Comparison of ENCODE assay signal across 8 mouse cellular contexts in the genomic region with DNA sequence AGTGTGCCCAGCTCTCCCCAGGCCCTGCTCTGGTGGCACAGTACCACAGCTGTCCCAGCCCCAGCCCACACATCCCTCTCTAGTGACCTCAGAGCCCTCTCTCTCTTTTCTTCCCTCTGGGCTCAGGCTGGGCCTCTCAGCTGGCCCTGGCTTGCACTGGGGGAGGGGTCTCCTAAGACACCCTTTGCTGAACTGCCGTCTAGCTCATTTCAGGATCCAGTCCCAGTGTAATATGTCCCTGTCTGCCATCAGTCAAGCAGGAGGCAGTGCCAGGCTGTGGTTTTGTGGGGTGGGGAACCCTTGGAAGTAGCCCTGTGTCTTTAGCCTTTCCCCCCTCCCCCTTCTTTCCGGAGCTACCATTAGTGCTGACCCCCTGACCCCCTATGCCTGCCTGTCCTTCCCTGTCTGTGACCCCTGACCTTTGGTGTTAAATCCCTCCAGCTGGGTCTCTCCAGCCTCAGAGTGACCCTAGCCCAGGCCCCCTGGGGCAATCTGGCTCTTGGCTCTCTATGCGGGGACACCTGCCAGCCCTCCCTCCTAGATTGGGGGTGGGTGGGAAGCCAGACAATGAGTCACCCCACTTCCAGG. TPM values are rescaled to one million over a fixed set of nuclear protein-coding genes. Genes with fewer than 3 reads are reported as not detected.
A peak's percentile ranks its signal among the peaks of the same experiment; 100 is the strongest.
DNase-seq lines count a peak whose midpoint lies in the region; ATAC-seq and TF ChIP-seq lines count a peak whose summit lies in the region.

No protein-coding gene starts in this region.

- peaks cover 27% of the 10 kb centered on the region for H3K4me1 ChIP-seq in embryonic fibroblast, embryonic 13.5 days (ENCODE audit: control insufficient read depth, insufficient read depth, low read length)
- H3K4me1 ChIP-seq in limb, embryonic 11.5 days (ENCODE audit: control insufficient read depth, insufficient read depth, low read length), result peaks cover 66% of the 10 kb centered on the region
- peaks cover 39% of the 10 kb centered on the region for H3K4me1 ChIP-seq in olfactory bulb, adult 2 months (ENCODE audit: control insufficient read depth, insufficient read depth, low read length)

- TF ChIP-seq CTCF in layer of hippocampus, adult 2 months (conservative IDR thresholded peaks at IDR 0.05), result no peak
- no peak for TF ChIP-seq CTCF in embryonic fibroblast, embryonic 13.5 days (IDR thresholded peaks at IDR 0.05; ENCODE audit: borderline replicate concordance, insufficient read depth, low read length)
- TF ChIP-seq CTCF in olfactory bulb, adult 2 months (IDR thresholded peaks at IDR 0.05; ENCODE audit: insufficient read depth, low read depth, low read length), result no peak

- H3K4me2 ChIP-seq in limb, embryonic 11.5 days (ENCODE audit: low read depth, severe bottlenecking), result peak overlapping the region; percentile 99

- peak; percentile 42; the same call in 1 of the 2 replicates for TF ChIP-seq POLR2A in embryonic fibroblast, embryonic 13.5 days (IDR thresholded peaks at IDR 0.05; ENCODE audit: low read depth, low read length)
- no peak for TF ChIP-seq POLR2A in olfactory bulb, adult 2 months (IDR thresholded peaks at IDR 0.05; ENCODE audit: insufficient read depth, low read depth, low read length)

- WGBS in limb, embryonic 11.5 days, result 9% methylated on average over 3 of the region's 3 CpGs
- 29% methylated on average over 3 of the region's 3 CpGs for WGBS in olfactory bulb, adult 2 months

- no peaks in the 10 kb centered on the region for H3K36me3 ChIP-seq in limb, embryonic 11.5 days (ENCODE audit: control insufficient read depth, insufficient read depth, low read length)

- no peak for DNase-seq in layer of hippocampus, adult 2 months (ENCODE audit: low spot score in 2 of 2)
- DNase-seq in layer of hippocampus, adult 8-10 months (ENCODE audit: low spot score in 2 of 2), result no peak
- DNase-seq in limb, embryonic 11.5 days (ENCODE audit: low spot score), result no peak
- no peak for DNase-seq in layer of hippocampus, postnatal 10 days (ENCODE audit: low spot score in 2 of 2)
- no peak for DNase-seq in thymus, postnatal 14 days

- H3K27ac ChIP-seq in layer of hippocampus, adult 2 months, result peak overlapping the region; percentile 92; the same call in 1 of the 2 replicates
- peak overlapping the region; percentile 94 for H3K27ac ChIP-seq in embryonic fibroblast, embryonic 13.5 days (ENCODE audit: insufficient read depth, low read length)
- peak overlapping the region; percentile 85; the same call in 1 of the 2 replicates for H3K27ac ChIP-seq in limb, embryonic 11.5 days (replicated peaks; ENCODE audit: low read depth, low read length)
- H3K27ac ChIP-seq in olfactory bulb, adult 2 months (ENCODE audit: insufficient read depth, low read depth, low read length), result no peak overlapping the region

- peak overlapping the region; percentile 82; the same call in 1 of the 2 replicates for H3K4me3 ChIP-seq in layer of hippocampus, adult 2 months
- peak overlapping the region; percentile 94 for H3K4me3 ChIP-seq in embryonic fibroblast, embryonic 13.5 days (ENCODE audit: insufficient read depth, low read length)
- H3K4me3 ChIP-seq in limb, embryonic 11.5 days (ENCODE audit: low read depth, low read length), result peak overlapping the region; percentile 64
- H3K4me3 ChIP-seq in olfactory bulb, adult 2 months (ENCODE audit: insufficient read depth, low read depth, low read length), result peak overlapping the region; percentile 80; the same call in 1 of the 2 replicates

- H3K9me3 ChIP-seq in limb, embryonic 11.5 days (ENCODE audit: control insufficient read depth, low read length), result no peaks in the 10 kb centered on the region

- H3K27me3 ChIP-seq in limb, embryonic 11.5 days (ENCODE audit: control insufficient read depth, insufficient read depth, low read length), result no peaks in the 10 kb centered on the region

- peak overlapping the region; percentile 77 for H3K9ac ChIP-seq in limb, embryonic 11.5 days (ENCODE audit: low read length)

- no peak for ATAC-seq in limb, embryonic 11.5 days (ENCODE audit: insufficient number of reproducible peaks, low FRiP score, low TSS enrichment, low read depth)
- ATAC-seq in granulocyte monocyte progenitor cell, adult 5-6 weeks (replicated peaks; ENCODE audit: poor library complexity, severe bottlenecking), result no peak

RNA-seq across cellular contexts. Expression of a gene that starts 1.7 kb away (rescaled TPM):
- total RNA-seq in layer of hippocampus, adult 2 months (2021), result 10 to 100 TPM; 11.0 to 13.9 TPM
- total RNA-seq in layer of hippocampus, adult 8-10 months (2022), result 10 to 100 TPM; 10.9 to 18.4 (median 11.9) TPM
- polyA plus RNA-seq in embryonic fibroblast, embryonic 13.5 days (2011; ENCODE audit: insufficient read length, low read depth, missing spikeins), result 52.2 and 64.0 TPM in 2 replicates
- polyA plus RNA-seq in limb, embryonic 11.5 days (2014; fragmentation: Nextera tagmentation; extraction: Ambion mirVana), result 26.2 and 27.4 TPM in 2 replicates
- not detected in 2 replicates for polyA plus RNA-seq in olfactory bulb, adult 2 months (2012; ENCODE audit: insufficient read depth, insufficient read length, low replicate concordance, missing spikeins)
- 2.1 and 2.8 TPM in 2 replicates for total RNA-seq in granulocyte monocyte progenitor cell, adult 5-6 weeks (2014; fragmentation: Nextera tagmentation)
- total RNA-seq in granulocyte monocyte progenitor cell, adult 5-6 weeks (2017), result 0.39 TPM in 1 of 2 replicates, not detected in the other
- total RNA-seq in layer of hippocampus, postnatal 10 days (2021), result 10 to 100 TPM; 23.8 to 26.5 TPM

RNA-seq across cellular contexts. Expression of a gene that starts 28.6 kb away (rescaled TPM):
- 10 to 100 TPM; 72.3 to 75.2 TPM for total RNA-seq in layer of hippocampus, adult 2 months (2021)
- 100 to 1,000 TPM in 1 of 4 experiments, 10 to 100 TPM in 3; 81.5 to 100 (median 89.5) TPM for total RNA-seq in layer of hippocampus, adult 8-10 months (2022)
- polyA plus RNA-seq in embryonic fibroblast, embryonic 13.5 days (2011; ENCODE audit: insufficient read length, low read depth, missing spikeins), result 30.5 and 33.1 TPM in 2 replicates
- polyA plus RNA-seq in limb, embryonic 11.5 days (2014; fragmentation: Nextera tagmentation; extraction: Ambion mirVana), result 107 and 115 TPM in 2 replicates
- polyA plus RNA-seq in olfactory bulb, adult 2 months (2012; ENCODE audit: insufficient read depth, insufficient read length, low replicate concordance, missing spikeins), result not detected in 2 replicates
- total RNA-seq in granulocyte monocyte progenitor cell, adult 5-6 weeks (2014; fragmentation: Nextera tagmentation), result 42.3 and 113 TPM in 2 replicates
- 45.2 and 50.0 TPM in 2 replicates for total RNA-seq in granulocyte monocyte progenitor cell, adult 5-6 weeks (2017)
- 10 to 100 TPM; 71.0 to 77.1 TPM for total RNA-seq in layer of hippocampus, postnatal 10 days (2021)

RNA-seq across cellular contexts. Expression of a gene that starts 36.6 kb away (rescaled TPM):
- total RNA-seq in layer of hippocampus, adult 2 months (2021), result 1 to 10 TPM; 5.3 to 6.8 TPM
- 1 to 10 TPM; 5.8 to 7.4 (median 7.4) TPM for total RNA-seq in layer of hippocampus, adult 8-10 months (2022)
- polyA plus RNA-seq in embryonic fibroblast, embryonic 13.5 days (2011; ENCODE audit: insufficient read length, low read depth, missing spikeins), result 3.4 and 6.9 TPM in 2 replicates
- polyA plus RNA-seq in limb, embryonic 11.5 days (2014; fragmentation: Nextera tagmentation; extraction: Ambion mirVana), result 34.7 and 35.3 TPM in 2 replicates
- not detected in 2 replicates for polyA plus RNA-seq in olfactory bulb, adult 2 months (2012; ENCODE audit: insufficient read depth, insufficient read length, low replicate concordance, missing spikeins)
- 34.8 and 46.6 TPM in 2 replicates for total RNA-seq in granulocyte monocyte progenitor cell, adult 5-6 weeks (2014; fragmentation: Nextera tagmentation)
- total RNA-seq in granulocyte monocyte progenitor cell, adult 5-6 weeks (2017), result 36.4 and 47.6 TPM in 2 replicates
- 1 to 10 TPM; 4.2 to 4.3 TPM for total RNA-seq in layer of hippocampus, postnatal 10 days (2021)

RNA-seq across cellular contexts. Expression of a gene that starts 43.5 kb away (rescaled TPM):
- total RNA-seq in layer of hippocampus, adult 2 months (2021), result 1 to 10 TPM; 5.7 to 6.2 TPM
- total RNA-seq in layer of hippocampus, adult 8-10 months (2022), result 10 to 100 TPM in 1 of 4 experiments, 1 to 10 TPM in 3; 4.8 to 10.2 (median 6.7) TPM
- 72.1 and 79.5 TPM in 2 replicates for polyA plus RNA-seq in embryonic fibroblast, embryonic 13.5 days (2011; ENCODE audit: insufficient read length, low read depth, missing spikeins)
- 20.2 and 22.3 TPM in 2 replicates for polyA plus RNA-seq in limb, embryonic 11.5 days (2014; fragmentation: Nextera tagmentation; extraction: Ambion mirVana)
- polyA plus RNA-seq in olfactory bulb, adult 2 months (2012; ENCODE audit: insufficient read depth, insufficient read length, low replicate concordance, missing spikeins), result not detected in 2 replicates
- total RNA-seq in granulocyte monocyte progenitor cell, adult 5-6 weeks (2014; fragmentation: Nextera tagmentation), result not detected in 2 replicates
- 0.67 TPM in 1 of 2 replicates, not detected in the other for total RNA-seq in granulocyte monocyte progenitor cell, adult 5-6 weeks (2017)
- total RNA-seq in layer of hippocampus, postnatal 10 days (2021), result 1 to 10 TPM; 5.1 to 5.7 TPM

RNA-seq across cellular contexts. Expression of a gene that starts 43.6 kb away (rescaled TPM):
- total RNA-seq in layer of hippocampus, adult 2 months (2021), result 10 to 100 TPM; 61.2 to 65.4 TPM
- 10 to 100 TPM; 59.6 to 68.7 (median 64.4) TPM for total RNA-seq in layer of hippocampus, adult 8-10 months (2022)
- 39.7 and 47.6 TPM in 2 replicates for polyA plus RNA-seq in embryonic fibroblast, embryonic 13.5 days (2011; ENCODE audit: insufficient read length, low read depth, missing spikeins)
- polyA plus RNA-seq in limb, embryonic 11.5 days (2014; fragmentation: Nextera tagmentation; extraction: Ambion mirVana), result 56.5 and 59.1 TPM in 2 replicates
- not detected in 2 replicates for polyA plus RNA-seq in olfactory bulb, adult 2 months (2012; ENCODE audit: insufficient read depth, insufficient read length, low replicate concordance, missing spikeins)
- 41.9 and 45.8 TPM in 2 replicates for total RNA-seq in granulocyte monocyte progenitor cell, adult 5-6 weeks (2014; fragmentation: Nextera tagmentation)
- total RNA-seq in granulocyte monocyte progenitor cell, adult 5-6 weeks (2017), result 60.9 and 66.4 TPM in 2 replicates
- 10 to 100 TPM; 52.7 to 55.1 TPM for total RNA-seq in layer of hippocampus, postnatal 10 days (2021)

Comparison
In these comparisons a context has a peak if more than half of its experiments do, and no peak if none do; other contexts are left out.
1. RNA of a gene that starts 36.6 kb away (total RNA-seq): 34.8 to 47.6 TPM in granulocyte monocyte progenitor cell, adult 5-6 weeks; 5.8 to 7.4 TPM in layer of hippocampus, adult 8-10 months, 5.3 to 6.8 TPM in layer of hippocampus, adult 2 months and 4.2 to 4.3 TPM in layer of hippocampus, postnatal 10 days; every median in the first group is over 4 times any median in the second.
2. Peak in every context shown above with its lines, with median percentiles within 50 percentile points of each other: H3K4me3 ChIP-seq.